Comparison of ENCODE assay signal across 9 mouse cellular contexts in genomic region chr7:79594854-79595253, GRCm38 (mm10). TPM values are rescaled to one million over a fixed set of nuclear protein-coding genes. Genes with fewer than 3 reads are reported as not detected.
A peak's percentile ranks its signal among the peaks of the same experiment; 100 is the strongest.
DNase-seq lines count a peak whose midpoint lies in the region; ATAC-seq lines count a peak whose summit lies in the region.
"Had no signal": no experiment of that assay in that cellular context is flagged by ENCODE, and none has a peak within 500 bp of the region (broad histone marks: within the 10 kb centered on the region; RNA-seq: fewer than 3 reads in every experiment).

No protein-coding gene starts in this region.

- no peak overlapping the region for H3K4me2 ChIP-seq in liver, embryonic 12.5 days
- H3K4me2 ChIP-seq in forebrain, embryonic 16.5 days (ENCODE audit: low read length) = no peak overlapping the region

- DNase-seq in liver = peak; percentile 55
- peak; percentile 74 to 87 for DNase-seq in cerebellum, adult 18-20 months
- peak; percentile 72 for DNase-seq in hindlimb bud, embryonic 11.5 days (ENCODE audit: extremely low spot score, low read depth, low spot score)
- peak; percentile 68 to 88 for DNase-seq in layer of hippocampus, postnatal 25 days (ENCODE audit: extremely low spot score in 1 of 2, low spot score in 1 of 2)
- peak; percentile 82 for DNase-seq in right cerebral cortex, postnatal 25 days

- 0 out of 2 replicates have a peak, but pooled peaks cover 6% of the 10 kb centered on the region for H3K4me1 ChIP-seq in liver, embryonic 12.5 days
- peaks cover 40% of the 10 kb centered on the region for H3K4me1 ChIP-seq in forebrain, embryonic 16.5 days (replicated peaks; ENCODE audit: control insufficient read depth, insufficient read depth, low read length)

- H3K9ac ChIP-seq in liver, embryonic 12.5 days = no peak overlapping the region
- no peak overlapping the region for H3K9ac ChIP-seq in forebrain, embryonic 16.5 days (replicated peaks; ENCODE audit: low read depth, low read length)

- 11% methylated on average over 7 of the region's 7 CpGs for WGBS in liver, embryonic 12.5 days (ENCODE audit: insufficient replicate concordance)
- WGBS in forebrain, embryonic 16.5 days = 15% methylated on average over 7 of the region's 7 CpGs

- H3K27me3 ChIP-seq in liver, embryonic 12.5 days (replicated peaks) = peaks cover 100% of the 10 kb centered on the region
- no peaks in the 10 kb centered on the region for H3K27me3 ChIP-seq in forebrain, embryonic 16.5 days (replicated peaks; ENCODE audit: control insufficient read depth, insufficient read depth, low read length)

- H3K4me3 ChIP-seq in liver, embryonic 12.5 days = no peak overlapping the region
- H3K4me3 ChIP-seq in forebrain, embryonic 16.5 days (replicated peaks; ENCODE audit: low read length) = no peak overlapping the region
- H3K4me3 ChIP-seq: myocyte had no signal

- H3K27ac ChIP-seq in liver, embryonic 12.5 days = no peak overlapping the region
- H3K27ac ChIP-seq in forebrain, embryonic 16.5 days (ENCODE audit: low read length) = no peak overlapping the region

- H3K9me3 ChIP-seq in liver, embryonic 12.5 days (replicated peaks) = no peaks in the 10 kb centered on the region
- H3K9me3 ChIP-seq in forebrain, embryonic 16.5 days (ENCODE audit: control insufficient read depth, low read length) = no peaks in the 10 kb centered on the region

- no peaks in the 10 kb centered on the region for H3K36me3 ChIP-seq in liver, embryonic 12.5 days
- H3K36me3 ChIP-seq in forebrain, embryonic 16.5 days (ENCODE audit: control insufficient read depth, insufficient read depth) = no peaks in the 10 kb centered on the region

- ATAC-seq in liver, embryonic 12.5 days = no peak
- peak; percentile 9 for ATAC-seq in forebrain, embryonic 16.5 days
- peak; percentile 92 for ATAC-seq in megakaryocyte progenitor cell, adult 5-6 weeks (replicated peaks; ENCODE audit: poor library complexity)

RNA-seq across cellular contexts. Expression of gene Rhcg, which starts 22.6 kb away (rescaled TPM):
- polyA plus RNA-seq in liver, embryonic 12.5 days (2016; fragmentation: Nextera tagmentation; extraction: Ambion mirVana) = not detected in 2 replicates
- 2.5 and 5.1 TPM in 2 replicates for polyA plus RNA-seq in forebrain, embryonic 16.5 days (2015; fragmentation: Nextera tagmentation; extraction: Ambion mirVana)
- total RNA-seq in layer of hippocampus, postnatal 25 days (2021) = 1 to 10 TPM; 2.1 to 2.4 TPM
- total RNA-seq in megakaryocyte progenitor cell, adult 5-6 weeks (2015) = 0.29 and 1.9 TPM in 2 replicates
- total RNA-seq in megakaryocyte progenitor cell, adult 5-6 weeks (2017) = 0.17 and 2.0 TPM in 2 replicates
- polyA plus RNA-seq: myocyte had no signal
